Mouse (Mus musculus) mesoderm, embryonic 11.5 days (tissue): ENCODE measurements around the gene Dach1.
A peak's percentile ranks its signal among the peaks of the same experiment; 100 is the strongest.

Experiments used
- DNase-seq: peaks from one replicate; pipeline ENCODE4 v3.0.0-alpha.2; 2012; ENCODE audit warnings: low read depth, low spot score

Dach1 gene

GRCm38 (mm10) chr14:98037175-98037574, 132.4 kb downstream of the Dach1 start:
- DNase-seq, result peak; percentile 34

GRCm38 (mm10) chr14:98035261-98035660, 134.3 kb downstream of the Dach1 start:
- DNase-seq, result peak; percentile 77

- DNase-seq, result no peak
Measured at GRCm38 (mm10) chr14:98023540-98023939, 146.0 kb downstream of the Dach1 start.

GRCm38 (mm10) chr14:98014053-98014452, 155.5 kb downstream of the Dach1 start:
- no peak for DNase-seq

- DNase-seq, result no peak
Measured at GRCm38 (mm10) chr14:98008501-98008900, 161.1 kb downstream of the Dach1 start.

GRCm38 (mm10) chr14:98002021-98002680, 167.4 kb downstream of the Dach1 start:
- DNase-seq, result no peak

- DNase-seq, result no peak
Measured at GRCm38 (mm10) chr14:97998584-97998983, 171.0 kb downstream of the Dach1 start.

GRCm38 (mm10) chr14:97983251-97983650, 186.3 kb downstream of the Dach1 start:
- DNase-seq, result no peak

GRCm38 (mm10) chr14:97982676-97983075, 186.9 kb downstream of the Dach1 start:
- no peak for DNase-seq

- DNase-seq, result peak; percentile 33
Measured at GRCm38 (mm10) chr14:97980879-97981278, 188.7 kb downstream of the Dach1 start.

GRCm38 (mm10) chr14:97976091-97976490, 193.5 kb downstream of the Dach1 start:
- DNase-seq, result no peak

GRCm38 (mm10) chr14:97975447-97975846, 194.1 kb downstream of the Dach1 start:
- peak; percentile 47 for DNase-seq

GRCm38 (mm10) chr14:97964543-97965069, 205.0 kb downstream of the Dach1 start:
- DNase-seq, result no peak

- DNase-seq, result no peak
Measured at GRCm38 (mm10) chr14:97963624-97964023, 205.9 kb downstream of the Dach1 start.

GRCm38 (mm10) chr14:97956356-97956755, 213.2 kb downstream of the Dach1 start:
- no peak for DNase-seq

- no peak for DNase-seq
Measured at GRCm38 (mm10) chr14:97945471-97945870, 224.1 kb downstream of the Dach1 start.

- no peak for DNase-seq
Measured at GRCm38 (mm10) chr14:97944643-97945268, 224.8 kb downstream of the Dach1 start.

- no peak for DNase-seq
Measured at GRCm38 (mm10) chr14:97942361-97942760, 227.2 kb downstream of the Dach1 start.

- DNase-seq, result no peak
Measured at GRCm38 (mm10) chr14:97896622-97897021, 272.9 kb downstream of the Dach1 start.

- DNase-seq, result no peak
Measured at GRCm38 (mm10) chr14:97881976-97882375, 287.6 kb downstream of the Dach1 start.

GRCm38 (mm10) chr14:97871001-97871400, 298.6 kb downstream of the Dach1 start:
- peak; percentile 51 for DNase-seq

- no peak for DNase-seq
Measured at GRCm38 (mm10) chr14:97858384-97858783, 311.2 kb downstream of the Dach1 start.

GRCm38 (mm10) chr14:97857276-97857675, 312.3 kb downstream of the Dach1 start:
- DNase-seq, result peak; percentile 53
